Mouse (Mus musculus) lung, postnatal 25 days (tissue): ENCODE measurements at regions not wholly inside any gene's neighbourhood (a gene's known extent, or its start where the extent isn't known, plus 50 kb on each side); places are given as distances from the start of the nearest gene placed in this dataset.

ENCODE experiments used
- DNase-seq: peaks from one replicate; pipeline ENCODE4 v3.0.0; 2022; ENCODE audit warnings: low spot score

- no peak for DNase-seq
Measured at GRCm38 (mm10) chr7:70756676-70757075, 390.1 kb upstream of the Nr2f2 start.

- no peak for DNase-seq
Measured at GRCm38 (mm10) chr7:70754826-70755225, 388.3 kb upstream of the Nr2f2 start.

- DNase-seq = no peak
Measured at GRCm38 (mm10) chr7:70752802-70753218, 386.3 kb upstream of the Nr2f2 start.

- DNase-seq = no peak
Measured at GRCm38 (mm10) chr7:70748884-70749283, 382.3 kb upstream of the Nr2f2 start.

GRCm38 (mm10) chr7:70748345-70748744 lies 381.8 kb upstream of the Nr2f2 start:
- no peak for DNase-seq

- no peak for DNase-seq
Measured at GRCm38 (mm10) chr7:70744296-70744695, 377.8 kb upstream of the Nr2f2 start.

GRCm38 (mm10) chr7:70735591-70735990 lies 369.1 kb upstream of the Nr2f2 start:
- no peak for DNase-seq

- no peak for DNase-seq
Measured at GRCm38 (mm10) chr7:70733501-70733900, 367.0 kb upstream of the Nr2f2 start.

- no peak for DNase-seq
Measured at GRCm38 (mm10) chr7:70729896-70730295, 363.4 kb upstream of the Nr2f2 start.

- peak; percentile 28 for DNase-seq
Measured at GRCm38 (mm10) chr7:70718149-70718765, 351.7 kb upstream of the Nr2f2 start.

GRCm38 (mm10) chr7:70717608-70718007 lies 351.1 kb upstream of the Nr2f2 start:
- no peak for DNase-seq

GRCm38 (mm10) chr7:70716811-70717458 lies 350.4 kb upstream of the Nr2f2 start:
- DNase-seq = peak; percentile 18

GRCm38 (mm10) chr7:70712141-70712540 lies 345.6 kb upstream of the Nr2f2 start:
- no peak for DNase-seq

- DNase-seq = no peak
Measured at GRCm38 (mm10) chr7:70706281-70706680, 339.7 kb upstream of the Nr2f2 start.

- DNase-seq = no peak
Measured at GRCm38 (mm10) chr7:70703784-70704183, 337.2 kb upstream of the Nr2f2 start.

- DNase-seq = no peak
Measured at GRCm38 (mm10) chr7:70700461-70700860, 333.9 kb upstream of the Nr2f2 start.

GRCm38 (mm10) chr7:70699391-70699790 lies 332.9 kb upstream of the Nr2f2 start:
- no peak for DNase-seq

GRCm38 (mm10) chr7:70698986-70699385 lies 332.5 kb upstream of the Nr2f2 start:
- DNase-seq = no peak

GRCm38 (mm10) chr7:70692160-70692559 lies 325.6 kb upstream of the Nr2f2 start:
- DNase-seq = peak; percentile 3

- no peak for DNase-seq
Measured at GRCm38 (mm10) chr7:70690845-70691244, 324.3 kb upstream of the Nr2f2 start.

GRCm38 (mm10) chr7:70669065-70669464 lies 302.5 kb upstream of the Nr2f2 start:
- no peak for DNase-seq

GRCm38 (mm10) chr7:70660162-70660561 lies 293.6 kb upstream of the Nr2f2 start:
- DNase-seq = no peak

- DNase-seq = no peak
Measured at GRCm38 (mm10) chr7:70649760-70650377, 283.3 kb upstream of the Nr2f2 start.
